Mouse (Mus musculus) MEL-GATA-1-ER (cell line): ENCODE measurements at regions not wholly inside any gene's neighbourhood (a gene's known extent, or its start where the extent isn't known, plus 50 kb on each side); places are given as distances from the start of the nearest gene placed in this dataset.
A peak's percentile ranks its signal among the peaks of the same experiment; 100 is the strongest.
"Not testable (repeated sequence)": the region's sequence is repeated elsewhere in the genome, so short reads cannot be mapped to it uniquely, and the experiment has no call there.

Experiments
- DNase-seq: peaks from one replicate; pipeline ENCODE4 v3.0.0-alpha.2; 2012; ENCODE audit warnings: low read depth; ENCODE audit errors: extremely low read depth

- no peak for DNase-seq
Measured at GRCm38 (mm10) chr5:42884251-42884650, 348.7 kb upstream of the Cpeb2 start.

GRCm38 (mm10) chr5:42891890-42892289 lies 341.1 kb upstream of the Cpeb2 start:
- DNase-seq: no peak

- DNase-seq: no peak
Measured at GRCm38 (mm10) chr5:42906136-42906535, 326.8 kb upstream of the Cpeb2 start.

GRCm38 (mm10) chr5:42919328-42919727 lies 313.6 kb upstream of the Cpeb2 start:
- no peak for DNase-seq

- DNase-seq: no peak
Measured at GRCm38 (mm10) chr5:42932106-42932505, 300.9 kb upstream of the Cpeb2 start.

- no peak for DNase-seq
Measured at GRCm38 (mm10) chr5:42959296-42959862, 273.6 kb upstream of the Cpeb2 start.

GRCm38 (mm10) chr5:42966952-42967351 lies 266.0 kb upstream of the Cpeb2 start:
- not testable (repeated sequence) for DNase-seq

- no peak for DNase-seq
Measured at GRCm38 (mm10) chr5:42969209-42969608, 263.8 kb upstream of the Cpeb2 start.

GRCm38 (mm10) chr5:42969621-42970020 lies 263.3 kb upstream of the Cpeb2 start:
- no peak for DNase-seq

- DNase-seq: peak; percentile 19
Measured at GRCm38 (mm10) chr5:42977108-42977507, 255.9 kb upstream of the Cpeb2 start.

GRCm38 (mm10) chr5:42980946-42981650 lies 251.9 kb upstream of the Cpeb2 start:
- no peak for DNase-seq

GRCm38 (mm10) chr5:42986203-42986602 lies 246.8 kb upstream of the Cpeb2 start:
- DNase-seq: peak; percentile 14

- DNase-seq: no peak
Measured at GRCm38 (mm10) chr5:42987710-42988466, 245.1 kb upstream of the Cpeb2 start.

- no peak for DNase-seq
Measured at GRCm38 (mm10) chr5:42989287-42989686, 243.7 kb upstream of the Cpeb2 start.

GRCm38 (mm10) chr5:43024006-43024593 lies 208.9 kb upstream of the Cpeb2 start:
- DNase-seq: no peak

GRCm38 (mm10) chr5:43031285-43031684 lies 201.7 kb upstream of the Cpeb2 start:
- DNase-seq: peak; percentile 94

GRCm38 (mm10) chr5:43031916-43032315 lies 201.1 kb upstream of the Cpeb2 start:
- DNase-seq: no peak

GRCm38 (mm10) chr5:43034421-43034820 lies 198.5 kb upstream of the Cpeb2 start:
- DNase-seq: no peak

- no peak for DNase-seq
Measured at GRCm38 (mm10) chr5:43037592-43037991, 195.4 kb upstream of the Cpeb2 start.

GRCm38 (mm10) chr5:43039525-43039924 lies 193.4 kb upstream of the Cpeb2 start:
- DNase-seq: no peak

- no peak for DNase-seq
Measured at GRCm38 (mm10) chr5:43042585-43042984, 190.4 kb upstream of the Cpeb2 start.

- peak; percentile 71 for DNase-seq
Measured at GRCm38 (mm10) chr5:43045860-43046259, 187.1 kb upstream of the Cpeb2 start.
